Mouse (Mus musculus) E14TG2a.4 (cell line): ENCODE measurements around the gene Endou.

Source experiments
- CTCF ChIP-seq: conservative IDR thresholded peaks from 2 replicates; pipeline ENCODE4 v1.5.1; 2014; ENCODE audit warnings: low read length
- NANOG ChIP-seq: IDR thresholded peaks from 2 replicates; pipeline ENCODE4 v1.6.1; 2014; ENCODE audit warnings: borderline replicate concordance, low read length, mixed read lengths
- POU5F1 ChIP-seq: IDR thresholded peaks from 2 replicates; pipeline ENCODE4 v1.6.1; 2014; ENCODE audit warnings: low read length, borderline replicate concordance

GRCm38 (mm10) chr15:97745331-97745730 lies 14.2 kb upstream of the Endou start:
- TF ChIP-seq CTCF (no peak), POU5F1 (no peak), NANOG (no peak)
